Mouse (Mus musculus): Measurements from ENCODE around the gene Peli1.

- TF ChIP-seq CTCF (IDR thresholded peaks at IDR 0.05; ENCODE audit: borderline replicate concordance, extremely low read depth, insufficient read depth, insufficient read length) (no peak), POLR2A (IDR thresholded peaks at IDR 0.05; ENCODE audit: borderline replicate concordance, extremely low read depth, insufficient read depth, insufficient read length, poor library complexity, severe bottlenecking) (no peak)
Observed at GRCm38 (mm10) chr11:21051716-21052115, 39.4 kb upstream of the Peli1 start.

Data from brain, embryonic 14.5 days (tissue).